Mouse (Mus musculus) CD4-positive helper T cell, adult 2 months (primary cell): ENCODE results near the gene Zfp292.

ENCODE experiments used
- DNase-seq: peaks from one replicate; pipeline ENCODE4 v3.0.0-alpha.2; 2012; ENCODE audit warnings: low read depth, missing footprints, low spot score

The Zfp292 gene

GRCm38 (mm10) chr4:34882291-34882769 is 430 bp downstream of the Zfp292 start:
- DNase-seq, result peak; percentile 76

- DNase-seq, result no peak
Measured at GRCm38 (mm10) chr4:34881851-34882250, 909 bp downstream of the Zfp292 start.

GRCm38 (mm10) chr4:34880921-34881650 is 1.7 kb downstream of the Zfp292 start:
- DNase-seq, result peak; percentile 62

GRCm38 (mm10) chr4:34874234-34874633 is 8.5 kb downstream of the Zfp292 start:
- DNase-seq, result no peak

GRCm38 (mm10) chr4:34872896-34873495 is 9.8 kb downstream of the Zfp292 start:
- DNase-seq, result no peak

GRCm38 (mm10) chr4:34869813-34870212 is 12.9 kb downstream of the Zfp292 start:
- DNase-seq, result no peak

GRCm38 (mm10) chr4:34861438-34861837 is 21.3 kb downstream of the Zfp292 start:
- DNase-seq, result no peak

GRCm38 (mm10) chr4:34859416-34859815 is 23.3 kb downstream of the Zfp292 start:
- DNase-seq, result no peak

- DNase-seq, result no peak
Measured at GRCm38 (mm10) chr4:34858903-34859302, 23.9 kb downstream of the Zfp292 start.

- no peak for DNase-seq
Measured at GRCm38 (mm10) chr4:34855966-34856365, 26.8 kb downstream of the Zfp292 start.

- no peak for DNase-seq
Measured at GRCm38 (mm10) chr4:34852051-34852450, 30.7 kb downstream of the Zfp292 start.

- DNase-seq, result no peak
Measured at GRCm38 (mm10) chr4:34850156-34850555, 32.6 kb downstream of the Zfp292 start.

- peak; percentile 13 for DNase-seq
Measured at GRCm38 (mm10) chr4:34847679-34848309, 35.0 kb downstream of the Zfp292 start.

- DNase-seq, result no peak
Measured at GRCm38 (mm10) chr4:34843839-34844238, 38.9 kb downstream of the Zfp292 start.

GRCm38 (mm10) chr4:34842826-34843225 is 39.9 kb downstream of the Zfp292 start:
- no peak for DNase-seq

GRCm38 (mm10) chr4:34831496-34831895 is 51.3 kb downstream of the Zfp292 start:
- DNase-seq, result no peak

GRCm38 (mm10) chr4:34829456-34829855 is 53.3 kb downstream of the Zfp292 start:
- no peak for DNase-seq

GRCm38 (mm10) chr4:34823901-34824300 is 58.9 kb downstream of the Zfp292 start:
- no peak for DNase-seq

- no peak for DNase-seq
Measured at GRCm38 (mm10) chr4:34819904-34820303, 62.9 kb downstream of the Zfp292 start.

GRCm38 (mm10) chr4:34801166-34802034 is 81.4 kb downstream of the Zfp292 start:
- DNase-seq, result no peak

GRCm38 (mm10) chr4:34798005-34798404 is 84.8 kb downstream of the Zfp292 start:
- DNase-seq, result no peak
